Mouse (Mus musculus) R1 (cell line): ENCODE measurements at regions not wholly inside any gene's neighbourhood (a gene's known extent, or its start where the extent isn't known, plus 50 kb on each side); places are given as distances from the start of the nearest gene placed in this dataset.

ENCODE experiments used
- DNase-seq: peaks from one replicate; pipeline ENCODE4 v3.0.0-alpha.2; 2018; ENCODE audit warnings: low read depth, low spot score

GRCm38 (mm10) chr16:62208191-62208590 is 578.4 kb downstream of the Nsun3 start:
- DNase-seq, result peak; percentile 43

DNA sequence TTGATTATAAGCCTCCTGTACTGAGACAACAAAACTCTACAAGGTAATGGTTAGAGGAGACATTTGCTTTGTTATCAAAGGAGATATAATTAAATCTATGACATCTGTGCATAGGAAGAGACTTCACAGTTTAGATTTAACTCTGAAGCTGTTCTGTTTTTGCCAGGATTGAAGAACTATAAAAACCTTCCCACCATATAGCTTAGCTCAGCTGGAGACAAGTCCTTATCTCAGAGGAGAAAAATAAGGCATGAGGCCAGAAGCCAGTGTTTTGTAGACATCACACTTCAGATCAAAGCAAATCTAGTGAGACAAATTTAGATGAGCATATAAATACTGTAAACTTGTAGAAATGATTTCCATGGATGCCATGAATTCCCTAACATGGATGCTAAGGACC is 603.6 kb downstream of the Nsun3 start:
- no peak for DNase-seq
